Mouse (Mus musculus) adrenal gland, adult 2 months (tissue): ENCODE measurements at regions not wholly inside any gene's neighbourhood (a gene's known extent, or its start where the extent isn't known, plus 50 kb on each side); places are given as distances from the start of the nearest gene placed in this dataset.

ENCODE experiments used
- DNase-seq: peaks from one replicate; pipeline ENCODE4 v3.0.0; 2021

GRCm38 (mm10) chr4:137160526-137160925, 111.9 kb upstream of the Zbtb40 start:
- peak; percentile 84 for DNase-seq

DNA sequence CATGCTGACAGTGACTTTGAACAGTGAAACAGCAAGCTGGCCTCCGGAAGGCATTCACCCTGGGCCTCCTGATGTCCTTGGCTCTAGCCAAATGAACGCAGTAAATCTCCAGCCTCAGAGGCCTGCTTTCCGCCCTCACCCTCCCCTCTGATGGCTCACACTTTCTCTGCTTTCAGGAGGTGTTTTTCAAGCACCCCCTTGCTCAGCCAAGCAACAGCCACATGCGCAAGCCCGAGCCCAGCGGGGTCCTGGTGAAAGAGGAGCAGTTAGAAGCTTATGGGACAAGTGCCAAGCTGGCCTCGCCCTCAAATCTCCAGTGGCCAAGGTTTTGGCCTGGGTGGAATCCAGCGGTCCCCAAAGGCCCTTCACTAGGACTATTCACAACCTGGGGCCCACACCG, 109.6 kb upstream of the Zbtb40 start:
- DNase-seq = peak; percentile 83

DNA sequence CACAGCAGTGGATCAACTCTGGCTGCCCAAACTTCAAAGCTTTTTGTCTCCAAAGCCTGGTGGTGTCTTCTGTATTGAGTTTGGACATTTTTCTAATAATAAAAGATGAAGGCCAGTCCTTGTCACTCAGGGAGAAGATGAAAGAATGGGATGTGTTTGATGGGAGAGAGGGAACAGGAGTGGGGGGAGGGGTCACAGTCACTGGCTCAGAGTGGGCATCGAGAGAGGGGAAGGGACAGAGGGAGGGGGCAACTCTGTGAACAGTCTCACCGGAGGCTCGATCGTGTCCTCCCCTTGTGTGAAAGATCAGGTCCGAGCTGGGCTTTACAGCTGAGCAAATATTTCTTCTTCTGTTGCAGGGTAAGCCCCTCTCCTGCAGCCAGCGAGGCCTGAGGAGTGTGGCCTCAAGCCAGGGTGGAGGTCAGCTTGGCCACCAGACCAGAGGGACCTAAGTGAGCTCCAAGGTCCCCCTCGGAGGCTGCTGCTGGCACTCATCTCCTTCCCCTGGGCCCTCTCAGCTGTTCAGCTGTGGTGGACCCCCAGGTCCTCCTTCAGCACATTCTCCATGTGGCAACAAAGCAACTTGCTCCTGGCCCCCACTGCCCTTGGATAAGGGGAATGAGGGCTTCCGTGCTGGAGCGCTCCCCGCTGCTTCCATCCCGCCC, 108.0 kb upstream of the Zbtb40 start:
- peak; percentile 65 for DNase-seq

DNA sequence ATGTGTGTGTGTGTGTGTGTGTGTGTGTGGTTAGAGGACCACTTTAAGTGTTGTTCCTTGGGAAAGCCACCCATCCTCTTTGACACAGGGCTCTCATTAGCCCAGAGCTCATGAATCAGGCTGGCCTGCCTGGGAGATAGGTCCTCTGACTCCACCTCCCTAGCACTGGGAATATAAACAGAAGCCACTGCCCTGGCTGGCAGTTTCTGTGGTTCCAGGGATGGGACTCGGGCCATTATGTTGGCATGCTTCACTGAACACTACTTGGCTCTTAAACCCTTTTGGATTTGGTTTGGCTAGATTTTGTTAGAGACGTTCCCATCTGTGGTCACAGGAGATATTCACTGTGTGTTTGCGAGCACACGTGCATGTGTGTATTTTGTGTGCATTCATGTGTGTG, 100.2 kb upstream of the Zbtb40 start:
- no peak for DNase-seq

GRCm38 (mm10) chr4:137147795-137148194, 99.2 kb upstream of the Zbtb40 start:
- peak; percentile 36 for DNase-seq

DNA sequence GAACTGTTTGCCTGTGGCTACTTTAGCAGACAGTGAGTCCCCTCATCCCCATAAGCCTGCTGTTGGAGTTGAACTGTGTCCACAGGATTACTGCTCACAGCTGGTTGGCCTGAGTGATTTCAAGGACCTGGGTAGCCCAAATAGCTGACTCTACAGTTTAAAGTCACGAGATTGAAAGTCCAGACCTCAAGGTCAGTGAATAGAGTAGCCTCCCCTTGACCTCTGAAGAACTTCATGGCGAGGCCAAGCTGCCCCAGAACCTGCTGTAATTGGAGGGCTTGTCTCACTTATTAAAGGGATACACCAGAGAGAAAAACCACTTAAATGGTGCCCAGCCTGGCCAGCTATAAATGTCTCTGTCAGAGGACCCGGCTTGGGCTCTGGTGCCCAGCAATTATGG, 97.7 kb upstream of the Zbtb40 start:
- peak; percentile 61 for DNase-seq

- DNase-seq = peak; percentile 74
These were observed 93.7 kb upstream of the Zbtb40 start for GRCm38 (mm10) chr4:137142316-137142715.

DNA sequence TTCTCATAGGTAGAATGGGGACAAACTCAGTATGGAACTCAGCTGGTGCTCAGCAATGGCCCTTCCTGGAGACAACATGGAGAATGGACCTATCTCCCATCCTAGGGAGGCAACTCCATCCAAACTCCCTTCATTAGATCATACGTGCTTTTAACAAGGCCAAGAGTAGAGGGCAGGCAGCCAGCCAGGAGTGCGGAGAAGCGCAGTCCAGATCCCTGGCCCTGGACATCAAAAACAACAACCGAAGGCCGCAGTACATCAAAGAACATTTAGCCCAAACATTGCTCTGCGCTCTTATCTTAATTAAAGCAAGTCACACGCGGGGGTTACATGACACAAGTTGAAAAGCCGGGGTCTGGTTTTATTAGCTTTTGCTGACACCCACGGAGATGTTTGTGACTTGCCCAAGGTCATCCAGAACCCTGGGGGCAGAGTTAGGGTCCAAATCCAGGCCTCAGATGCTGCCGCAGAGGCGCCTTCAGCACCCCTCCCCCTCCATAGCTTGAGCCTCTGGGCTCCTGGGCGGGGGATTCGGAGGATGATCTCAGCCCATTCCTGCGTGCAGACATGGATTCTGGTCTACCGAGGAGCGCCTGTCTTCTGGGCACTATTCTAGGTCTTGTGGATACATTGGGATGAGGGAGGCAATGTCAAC, 90.6 kb upstream of the Zbtb40 start:
- DNase-seq = peak; percentile 88

DNA sequence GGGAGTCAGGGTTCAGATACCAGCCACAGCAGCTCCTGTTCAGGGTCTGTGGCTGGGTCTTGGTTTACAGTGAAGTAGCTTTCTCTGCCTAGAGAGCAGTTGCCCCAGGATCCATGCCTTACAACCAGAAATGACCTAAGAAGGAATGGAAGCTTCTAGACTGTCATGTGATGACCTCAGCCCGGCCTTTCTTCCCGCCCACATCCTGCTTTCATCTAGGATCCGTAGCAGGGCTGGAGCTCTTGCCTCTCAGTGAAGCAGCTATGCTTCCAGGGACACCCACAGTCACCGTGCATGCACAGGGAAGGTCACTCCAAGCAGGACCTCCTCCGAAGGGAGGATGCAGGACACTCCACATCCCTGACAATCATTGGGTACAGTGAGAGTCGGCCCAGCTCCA, 89.5 kb upstream of the Zbtb40 start:
- DNase-seq = no peak

GRCm38 (mm10) chr4:137136313-137136712, 87.7 kb upstream of the Zbtb40 start:
- no peak for DNase-seq

DNA sequence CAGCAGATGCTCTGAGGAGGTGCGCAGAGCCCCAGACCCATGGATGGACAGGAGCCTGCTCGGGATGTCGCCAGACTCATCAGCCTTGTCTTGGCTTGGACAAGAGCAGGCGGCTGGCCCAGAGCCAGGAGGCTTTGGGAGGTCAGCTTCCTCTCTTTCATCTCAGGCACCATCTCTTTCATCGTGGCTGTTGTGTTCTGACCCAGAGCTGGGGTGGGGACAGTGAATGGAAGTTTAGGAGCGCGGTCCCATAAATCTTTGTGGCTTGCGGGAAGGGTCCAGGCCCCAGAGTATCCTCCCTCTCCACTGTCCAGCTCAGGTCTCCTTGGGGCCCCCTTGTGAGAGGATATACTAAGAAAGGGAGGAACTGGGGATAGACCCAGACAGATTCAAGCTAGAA, 87.2 kb upstream of the Zbtb40 start:
- peak; percentile 88 for DNase-seq

DNA sequence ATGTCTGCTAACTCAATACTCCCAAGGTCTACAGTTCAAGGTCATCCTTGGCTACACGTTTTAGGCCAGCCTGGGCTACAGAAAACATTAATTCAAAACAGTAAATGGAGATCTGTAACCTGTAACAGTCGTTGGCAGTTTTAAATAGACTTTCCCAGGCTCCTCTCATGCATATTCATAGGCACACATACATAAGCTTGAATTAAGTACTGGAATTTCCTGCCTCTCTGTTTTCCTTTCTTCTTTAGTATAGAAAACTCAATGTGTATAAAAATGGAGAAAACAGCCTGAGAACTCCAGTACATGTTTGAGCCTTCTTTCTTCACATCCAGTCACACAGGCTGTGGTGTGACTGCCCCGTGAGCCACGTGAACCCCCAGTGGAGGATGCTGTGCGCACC, 86.0 kb upstream of the Zbtb40 start:
- DNase-seq = no peak

DNA sequence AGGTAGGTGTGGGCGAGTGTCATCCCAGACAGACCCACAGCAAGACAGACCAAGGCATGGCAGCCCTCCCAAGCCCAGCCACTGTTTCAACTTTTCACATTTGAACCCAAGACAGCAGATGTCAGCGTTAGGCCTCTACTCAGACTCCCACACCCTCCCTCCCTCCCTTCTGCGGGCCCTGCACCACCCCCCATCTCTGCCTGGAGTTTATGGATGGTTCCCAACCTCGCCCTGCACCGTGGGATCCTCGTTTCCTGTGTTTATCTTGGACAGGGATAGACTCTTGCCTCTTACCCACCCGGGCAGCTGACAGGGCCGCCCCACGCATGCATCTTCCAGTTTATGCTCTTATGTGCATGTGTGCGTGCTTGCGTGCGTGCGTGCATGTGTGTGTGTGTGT, 85.2 kb upstream of the Zbtb40 start:
- peak; percentile 58 for DNase-seq

GRCm38 (mm10) chr4:137130619-137131212, 82.1 kb upstream of the Zbtb40 start:
- peak; percentile 70 for DNase-seq

DNA sequence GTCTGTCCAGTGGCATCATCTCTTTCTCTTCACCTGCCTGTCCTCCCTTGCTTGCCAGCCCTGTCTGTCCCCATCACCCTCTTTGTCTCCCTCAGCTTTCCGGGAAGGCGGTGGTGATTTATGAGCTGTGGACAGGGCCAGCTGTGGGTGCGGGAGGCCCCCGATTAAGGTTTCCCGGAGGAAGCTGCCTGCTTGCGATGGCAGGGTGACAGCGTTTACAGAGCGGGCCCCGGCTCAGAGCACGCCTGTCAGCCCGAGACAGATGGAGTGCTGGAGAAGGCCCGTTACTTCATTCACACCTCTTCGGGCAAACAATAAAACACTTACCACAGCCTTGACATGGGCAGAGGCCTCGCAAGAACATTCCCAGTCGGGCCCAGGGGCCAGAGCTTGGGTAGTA, 79.6 kb upstream of the Zbtb40 start:
- no peak for DNase-seq

DNA sequence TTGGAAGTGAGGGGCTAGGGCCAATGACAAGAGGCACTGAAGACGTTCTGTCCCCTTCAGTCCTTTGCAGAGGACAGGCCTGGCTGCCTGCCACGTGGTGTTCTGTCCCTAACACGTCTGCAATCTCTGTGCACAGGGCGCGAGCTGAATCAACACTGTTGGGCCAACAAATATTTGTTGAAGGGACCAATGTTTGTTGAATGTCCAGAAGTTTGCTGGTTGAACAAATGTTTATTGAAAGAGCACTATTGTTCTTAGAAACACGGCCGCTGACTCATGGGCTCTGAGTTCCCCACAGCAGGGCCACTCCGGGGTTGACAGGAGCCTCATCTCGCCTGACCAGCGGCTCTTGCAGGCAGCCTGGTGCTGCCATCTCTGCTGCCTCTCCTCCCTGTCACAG, 73.1 kb upstream of the Zbtb40 start:
- DNase-seq = peak; percentile 56

GRCm38 (mm10) chr4:137120597-137120996, 72.0 kb upstream of the Zbtb40 start:
- DNase-seq = peak; percentile 48

DNA sequence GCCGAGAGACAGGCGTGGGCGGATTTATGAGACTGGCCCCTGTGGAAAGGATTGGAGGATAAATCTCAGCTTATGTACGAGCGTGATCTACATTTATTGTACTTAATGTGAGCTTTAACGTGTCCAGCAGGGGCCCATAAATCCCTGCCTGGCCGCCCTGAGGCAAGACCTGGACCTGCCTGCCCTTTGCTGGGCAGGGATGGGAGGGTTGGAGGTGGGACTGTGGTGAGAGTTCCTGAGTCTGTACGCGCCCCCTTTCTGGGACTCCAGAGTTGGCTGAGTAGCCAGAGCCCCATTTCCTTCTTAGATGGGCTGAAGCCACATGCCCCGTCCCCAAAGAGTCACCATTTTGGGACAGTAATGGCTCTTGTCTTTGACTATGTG, 69.7 kb upstream of the Zbtb40 start:
- no peak for DNase-seq

DNA sequence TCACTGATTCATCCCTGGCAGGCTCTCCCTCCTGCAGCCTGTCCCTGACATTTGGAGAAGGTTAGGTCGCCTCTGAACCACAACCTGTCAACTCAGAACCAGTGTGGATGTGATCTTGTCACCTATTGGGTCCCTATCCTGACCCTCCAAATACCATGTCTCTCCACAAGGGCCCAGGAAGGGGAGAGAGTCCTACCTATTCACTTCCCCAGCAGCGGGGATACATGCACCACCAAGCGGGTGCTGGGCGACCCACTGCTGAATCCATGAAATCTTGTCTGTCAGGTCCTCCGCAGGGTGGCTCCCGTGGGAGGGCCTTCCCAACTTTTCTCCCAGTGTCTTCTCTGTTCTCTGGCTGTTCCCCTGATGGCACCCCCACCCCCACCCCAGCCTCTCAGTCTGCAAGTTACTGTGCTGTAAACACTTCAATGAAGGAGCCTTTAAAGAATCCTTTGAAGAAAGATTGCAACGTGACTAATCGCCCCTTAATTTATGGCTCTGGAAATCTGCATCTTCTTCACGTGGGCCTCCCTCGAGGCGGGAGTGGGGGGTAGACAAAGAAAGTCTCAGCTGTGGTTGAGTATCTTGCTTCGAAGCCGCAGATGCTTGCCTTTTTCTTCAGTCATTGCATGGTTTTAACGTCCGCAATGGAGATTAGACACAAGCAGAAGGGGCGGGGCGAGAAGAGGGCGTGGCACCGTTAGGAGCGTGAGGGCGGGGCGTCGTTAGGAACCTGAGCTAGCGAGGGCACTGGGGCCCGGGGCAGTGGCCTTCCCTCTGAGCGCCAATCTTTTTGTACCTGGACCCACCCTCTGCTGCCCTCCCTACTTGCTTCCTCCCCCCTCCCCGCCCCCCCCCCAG, 69.1 kb upstream of the Zbtb40 start:
- DNase-seq = peak; percentile 89

- DNase-seq = no peak
These were observed 66.5 kb upstream of the Zbtb40 start for GRCm38 (mm10) chr4:137115062-137115461.

- DNase-seq = no peak
These were observed 61.7 kb upstream of the Zbtb40 start for GRCm38 (mm10) chr4:137110276-137110675.

DNA sequence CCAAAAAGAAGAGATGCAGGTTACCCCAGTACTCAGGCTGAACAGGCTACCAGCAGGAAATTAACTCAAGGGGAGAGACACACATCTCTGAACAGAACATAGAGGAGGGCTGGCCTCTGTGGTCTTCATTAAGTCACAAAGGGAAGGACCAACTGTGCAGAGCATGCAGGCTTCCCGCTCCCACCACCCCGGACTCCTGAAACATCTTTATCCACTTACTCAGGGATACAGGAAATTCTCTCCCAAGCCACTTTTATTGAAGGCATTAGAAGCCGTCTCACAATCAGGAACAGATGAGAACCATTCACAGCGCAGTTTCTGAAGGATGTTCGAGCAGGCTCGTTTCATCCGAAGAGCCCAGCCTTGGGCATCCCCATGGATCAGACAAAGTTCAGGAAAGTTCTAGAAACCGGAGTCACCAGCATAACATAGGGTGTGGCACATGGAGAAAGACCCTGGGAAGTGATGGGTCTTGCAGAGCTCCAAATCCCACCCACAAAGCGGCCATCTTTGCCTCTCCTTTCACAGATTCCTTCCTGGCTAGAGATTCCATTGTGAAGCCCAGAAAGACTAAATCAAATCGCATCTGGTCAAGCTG, 55.9 kb upstream of the Zbtb40 start:
- no peak for DNase-seq
